Mouse (Mus musculus) macrophage (primary cell): ENCODE data around the gene Shbg. TPM values are rescaled to one million over a fixed set of nuclear protein-coding genes. Genes with fewer than 3 reads are reported as not detected.
"Not testable (repeated sequence)": the region's sequence is repeated elsewhere in the genome, so short reads cannot be mapped to it uniquely, and the experiment has no call there.

Experiments
- H3K27ac ChIP-seq: fragments of 350-480 bp; formaldehyde crosslinking; 2 replicates; pipeline ENCODE4 v1.9.0; 2021
- H3K36me3 ChIP-seq: fragments of 350-480 bp; formaldehyde crosslinking; 2 replicates; pipeline ENCODE4 v1.9.0; 2021; ENCODE audit errors: inconsistent target
- H3K4me3 ChIP-seq: fragments of 350-480 bp; formaldehyde crosslinking; 2 replicates; pipeline ENCODE4 v1.9.0; 2021; ENCODE audit errors: inconsistent target
- H3K79me2 ChIP-seq: fragments of 350-480 bp; formaldehyde crosslinking; 2 replicates; pipeline ENCODE4 v1.9.0; 2021; ENCODE audit errors: inconsistent target
- WGBS: methylation state at CpG from one replicate; pipeline ENCODE4 v1.1.7; 2026; ENCODE audit warnings: inconsistent platforms; ENCODE audit not compliant: missing documents; 5-methylcytosine and 5-hydroxymethylcytosine counted together
- polyA plus RNA-seq: library from polyadenylated mRNA; stranded (reverse); fragments of 250-400 nt; gene quantifications from 3 replicates; pipeline ENCODE4 v1.2.4, GENCODE M21; 2018; ENCODE audit warnings: inconsistent platforms

Gene Shbg
- polyA plus RNA-seq, 1 experiment from 2014 or later, result not detected

- Histone ChIP-seq H3K4me3 (no peak overlapping the region), H3K27ac (no peak overlapping the region), H3K36me3 (no peaks in the 10 kb centered on the region), H3K79me2 (no peaks in the 10 kb centered on the region)
- 85% methylated on average over 7 of the region's 7 CpGs for WGBS
Measured at GRCm38 (mm10) chr11:69620394-69621081, 2.8 kb upstream of the Shbg start.

- WGBS, result 60% methylated on average over 7 of the region's 10 CpGs
- Histone ChIP-seq H3K27ac (no peak overlapping the region), H3K36me3 (no peaks in the 10 kb centered on the region), H3K79me2 (no peaks in the 10 kb centered on the region), H3K4me3 (no peak overlapping the region)
Measured at GRCm38 (mm10) chr11:69616781-69617180, 924 bp downstream of the Shbg start.

- not testable (repeated sequence) for H3K4me3 ChIP-seq, H3K36me3 ChIP-seq, H3K27ac ChIP-seq, H3K79me2 ChIP-seq
- 56% methylated on average over 9 of the region's 11 CpGs for WGBS
Measured at GRCm38 (mm10) chr11:69614257-69614588, 3.5 kb downstream of the Shbg start.

- Histone ChIP-seq H3K36me3 (no peaks in the 10 kb centered on the region), H3K79me2 (no peaks in the 10 kb centered on the region), H3K27ac (no peak overlapping the region), H3K4me3 (no peak overlapping the region)
- 13% methylated on average over 11 of the region's 19 CpGs for WGBS
Measured at GRCm38 (mm10) chr11:69613553-69614256, 4.0 kb downstream of the Shbg start.

GRCm38 (mm10) chr11:69610899-69611298, 6.8 kb downstream of the Shbg start:
- Histone ChIP-seq H3K27ac (no peak overlapping the region), H3K36me3 (no peaks in the 10 kb centered on the region), H3K4me3 (no peak overlapping the region), H3K79me2 (no peaks in the 10 kb centered on the region)
- WGBS, result 84% methylated on average over 3 of the region's 4 CpGs

GRCm38 (mm10) chr11:69609416-69609815, 8.3 kb downstream of the Shbg start:
- Histone ChIP-seq H3K36me3 (no peaks in the 10 kb centered on the region), H3K4me3 (no peak overlapping the region), H3K79me2 (no peaks in the 10 kb centered on the region), H3K27ac (no peak overlapping the region)
- WGBS, result 75% methylated on average over 7 of the region's 7 CpGs

- Histone ChIP-seq H3K4me3 (no peak overlapping the region), H3K27ac (no peak overlapping the region), H3K79me2 (no peaks in the 10 kb centered on the region), H3K36me3 (no peaks in the 10 kb centered on the region)
- 100% methylated on average over 1 of the region's 3 CpGs for WGBS
Measured at GRCm38 (mm10) chr11:69608525-69608924, 9.2 kb downstream of the Shbg start.

GRCm38 (mm10) chr11:69606832-69607231, 10.9 kb downstream of the Shbg start:
- no peak overlapping the region for H3K27ac ChIP-seq
- H3K79me2 ChIP-seq, result no peaks in the 10 kb centered on the region
- no peak overlapping the region for H3K4me3 ChIP-seq
- no peaks in the 10 kb centered on the region for H3K36me3 ChIP-seq
- WGBS, result 75% methylated on average over 2 of the region's 2 CpGs

GRCm38 (mm10) chr11:69606491-69606795, 11.3 kb downstream of the Shbg start:
- Histone ChIP-seq H3K4me3 (peak overlapping the region; percentile 35), H3K79me2 (no peaks in the 10 kb centered on the region), H3K27ac (no peak overlapping the region), H3K36me3 (no peaks in the 10 kb centered on the region)
- WGBS, result 77% methylated on average over 2 of the region's 2 CpGs

- Histone ChIP-seq H3K79me2 (no peaks in the 10 kb centered on the region), H3K27ac (no peak within 1 kb of the TSS), H3K36me3 (no peaks in the 10 kb centered on the region), H3K4me3 (peak within 1 kb of the TSS; percentile 35)
- 2% methylated on average over 31 of the region's 32 CpGs for WGBS
Measured at GRCm38 (mm10) chr11:69605726-69606490, 11.8 kb downstream of the Shbg start, which contains the start of gene Atp1b2. TSS of gene Atp1b2 (minus strand) at chr11:69605942.

- Histone ChIP-seq H3K36me3 (no peaks in the 10 kb centered on the region), H3K79me2 (no peaks in the 10 kb centered on the region), H3K27ac (no peak overlapping the region), H3K4me3 (peak overlapping the region; percentile 35)
- 3% methylated on average over 71 of the region's 73 CpGs for WGBS
Measured at GRCm38 (mm10) chr11:69604795-69605664, 12.7 kb downstream of the Shbg start.

GRCm38 (mm10) chr11:69604347-69604746, 13.4 kb downstream of the Shbg start:
- no peak overlapping the region for H3K27ac ChIP-seq
- H3K4me3 ChIP-seq, result no peak overlapping the region
- no peaks in the 10 kb centered on the region for H3K79me2 ChIP-seq
- 73% methylated on average over 3 of the region's 3 CpGs for WGBS
- H3K36me3 ChIP-seq, result no peaks in the 10 kb centered on the region

GRCm38 (mm10) chr11:69603516-69603915, 14.2 kb downstream of the Shbg start:
- 75% methylated on average over 8 of the region's 8 CpGs for WGBS
- H3K27ac ChIP-seq, result no peak overlapping the region
- no peaks in the 10 kb centered on the region for H3K36me3 ChIP-seq
- H3K79me2 ChIP-seq, result no peaks in the 10 kb centered on the region
- H3K4me3 ChIP-seq, result no peak overlapping the region

GRCm38 (mm10) chr11:69601768-69602167, 15.9 kb downstream of the Shbg start:
- Histone ChIP-seq H3K36me3 (no peaks in the 10 kb centered on the region), H3K4me3 (no peak overlapping the region), H3K27ac (no peak overlapping the region), H3K79me2 (no peaks in the 10 kb centered on the region)
- 85% methylated on average over 3 of the region's 3 CpGs for WGBS
